ENCODE assay signal across 7 mouse cellular contexts in the genomic region with DNA sequence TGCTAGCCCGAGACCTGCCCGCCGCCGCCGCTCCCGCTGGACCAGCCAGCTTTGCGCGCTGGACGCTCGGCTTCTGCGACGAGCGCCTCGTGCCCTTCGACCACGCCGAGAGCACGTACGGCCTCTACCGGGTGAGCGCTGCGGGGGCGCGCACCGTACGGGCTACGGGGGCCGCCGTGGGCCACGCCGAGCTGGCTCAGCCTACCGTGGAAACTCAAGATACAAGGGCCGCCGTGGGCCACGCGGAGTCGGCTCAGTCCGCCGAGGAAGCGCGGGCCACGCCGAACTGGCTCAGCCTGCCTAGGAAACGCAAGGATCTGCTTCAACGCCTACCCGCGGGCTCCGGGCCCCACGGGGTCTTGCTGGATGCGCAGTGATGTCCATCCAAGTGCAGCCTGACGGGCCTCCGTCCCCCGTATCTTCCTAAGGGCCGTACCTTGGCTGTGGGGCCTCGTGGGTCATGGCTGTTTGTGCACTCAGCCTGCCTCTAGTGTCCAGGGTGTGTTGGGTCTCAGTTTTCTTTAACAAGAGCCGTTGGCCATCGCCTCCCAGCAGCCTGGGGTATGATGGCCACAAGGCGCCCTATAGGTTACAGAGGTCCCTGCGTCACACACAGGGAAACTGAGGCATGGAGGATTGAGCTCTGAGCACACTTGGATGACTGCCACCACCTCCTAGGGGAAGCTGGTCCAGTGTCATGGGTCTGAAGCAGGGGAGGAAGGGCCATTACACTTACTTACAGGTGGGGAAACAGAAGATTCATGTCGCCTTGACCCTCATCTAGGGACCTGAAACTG. TPM values are rescaled to one million over a fixed set of nuclear protein-coding genes. Genes with fewer than 3 reads are reported as not detected.
DNase-seq lines count a peak whose midpoint lies in the region; ATAC-seq and TF ChIP-seq lines count a peak whose summit lies in the region.

No protein-coding gene starts in this region.

- no peak for TF ChIP-seq POLR2A in small intestine, adult 2 months (IDR thresholded peaks at IDR 0.05; ENCODE audit: low read depth, low read length)

- peak; percentile 76 for ATAC-seq in hindbrain, embryonic 16.5 days

- no peak for TF ChIP-seq CTCF in small intestine, adult 2 months (IDR thresholded peaks at IDR 0.05; ENCODE audit: extremely low read depth, insufficient read length, insufficient replicate concordance, low read depth, low read length)

- peaks cover 3% of the 10 kb centered on the region; the same call in 1 of the 2 replicates for H3K36me3 ChIP-seq in hindbrain, embryonic 16.5 days (ENCODE audit: control insufficient read depth, insufficient read depth, low read length)
- H3K36me3 ChIP-seq in small intestine, adult 2 months (ENCODE audit: control insufficient read depth, insufficient read depth, low read length): no peaks in the 10 kb centered on the region

- whole genome bisulfite sequencing in hindbrain, embryonic 16.5 days: 6% methylated on average over 38 of the region's 60 CpGs
- WGBS in small intestine, adult 2 months: 4% methylated on average over 60 of the region's 60 CpGs

- peak overlapping the region; percentile 97 for H3K9ac ChIP-seq in hindbrain, embryonic 16.5 days (ENCODE audit: low read depth, low read length)

- peak overlapping the region; percentile 95 for H3K4me2 ChIP-seq in hindbrain, embryonic 16.5 days (ENCODE audit: low read length)

- DNase-seq in MN1 (ENCODE audit: low spot score): peak; percentile 79
- DNase-seq in cerebellum, adult 11 months: peak; percentile 89
- DNase-seq in frontal cortex, postnatal 25 days (ENCODE audit: low spot score in 2 of 2): peak; percentile 81 to 85
- peak; percentile 90 for DNase-seq in left cerebral cortex, adult 11 months (ENCODE audit: low spot score)
- peak; percentile 70 for DNase-seq in lung, postnatal 25 days (ENCODE audit: low spot score)

- no peaks in the 10 kb centered on the region for H3K27me3 ChIP-seq in hindbrain, embryonic 16.5 days (replicated peaks; ENCODE audit: control insufficient read depth, insufficient read depth, low read length)
- H3K27me3 ChIP-seq in small intestine, adult 2 months (ENCODE audit: control insufficient read depth, insufficient read depth, low read length): no peaks in the 10 kb centered on the region; the same call in 1 of the 2 replicates

- no peaks in the 10 kb centered on the region for H3K9me3 ChIP-seq in hindbrain, embryonic 16.5 days (ENCODE audit: control insufficient read depth, low read length)

- H3K4me1 ChIP-seq in hindbrain, embryonic 16.5 days (ENCODE audit: control insufficient read depth, insufficient read depth, low read depth, low read length): peaks cover 32% of the 10 kb centered on the region
- H3K4me1 ChIP-seq in small intestine, adult 2 months (ENCODE audit: control insufficient read depth, insufficient read depth, insufficient read length, low read length): peaks cover 15% of the 10 kb centered on the region

- H3K27ac ChIP-seq in hindbrain, embryonic 16.5 days (ENCODE audit: low read depth, low read length): peak overlapping the region; percentile 99
- H3K27ac ChIP-seq in small intestine, adult 2 months (ENCODE audit: insufficient read depth, low read depth, low read length): peak overlapping the region; percentile 94

- peak overlapping the region; percentile 87 for H3K4me3 ChIP-seq in hindbrain, embryonic 16.5 days (ENCODE audit: low read length)
- H3K4me3 ChIP-seq in small intestine, adult 2 months (ENCODE audit: low read depth, low read length): peak overlapping the region; percentile 80

RNA-seq across cellular contexts. Expression of a gene that starts 0.6 kb away (rescaled TPM):
- 220 and 237 TPM in 2 replicates for polyA plus RNA-seq in hindbrain, embryonic 16.5 days (2015; fragmentation: Nextera tagmentation; extraction: Ambion mirVana)
- 174 and 266 TPM in 2 replicates for polyA plus RNA-seq in small intestine, adult 2 months (2012; rRNA removed)

RNA-seq across cellular contexts. Expression of a gene that starts 4.9 kb away (rescaled TPM):
- polyA plus RNA-seq in hindbrain, embryonic 16.5 days (2015; fragmentation: Nextera tagmentation; extraction: Ambion mirVana): 6.4 and 7.8 TPM in 2 replicates
- polyA plus RNA-seq in small intestine, adult 2 months (2012; rRNA removed): 1.7 and 4.5 TPM in 2 replicates

RNA-seq across cellular contexts. Expression of a gene that starts 18.2 kb away (rescaled TPM):
- polyA plus RNA-seq in hindbrain, embryonic 16.5 days (2015; fragmentation: Nextera tagmentation; extraction: Ambion mirVana): 62.1 and 74.1 TPM in 2 replicates
- polyA plus RNA-seq in small intestine, adult 2 months (2012; rRNA removed): 52.4 and 59.8 TPM in 2 replicates

RNA-seq across cellular contexts. Expression of a gene that starts 23.9 kb away (rescaled TPM):
- 102 and 107 TPM in 2 replicates for polyA plus RNA-seq in hindbrain, embryonic 16.5 days (2015; fragmentation: Nextera tagmentation; extraction: Ambion mirVana)
- 28.6 and 29.6 TPM in 2 replicates for polyA plus RNA-seq in small intestine, adult 2 months (2012; rRNA removed)

RNA-seq across cellular contexts. Expression of a gene that starts 26.2 kb away (rescaled TPM):
- polyA plus RNA-seq in hindbrain, embryonic 16.5 days (2015; fragmentation: Nextera tagmentation; extraction: Ambion mirVana): not detected in 2 replicates
- not detected in 2 replicates for polyA plus RNA-seq in small intestine, adult 2 months (2012; rRNA removed)

Comparison
In these comparisons a context has a peak if more than half of its experiments do, and no peak if none do; other contexts are left out.
1. Peak in every context shown above with its lines: DNase-seq, ATAC-seq, H3K4me3 ChIP-seq and H3K27ac ChIP-seq.